Mouse (Mus musculus) regulatory T cell (primary cell): Measurements from ENCODE around the gene Gramd4.

Experiments
- in situ Hi-C: fragments of 300-600 bp; cut with MboI, MseI; formaldehyde crosslinking; loops from one replicate; pipeline ENCODE4 v1.15.1; 2025; ENCODE audit warnings: high pct_unique_total_duplicates

Gramd4 gene

DNA sequence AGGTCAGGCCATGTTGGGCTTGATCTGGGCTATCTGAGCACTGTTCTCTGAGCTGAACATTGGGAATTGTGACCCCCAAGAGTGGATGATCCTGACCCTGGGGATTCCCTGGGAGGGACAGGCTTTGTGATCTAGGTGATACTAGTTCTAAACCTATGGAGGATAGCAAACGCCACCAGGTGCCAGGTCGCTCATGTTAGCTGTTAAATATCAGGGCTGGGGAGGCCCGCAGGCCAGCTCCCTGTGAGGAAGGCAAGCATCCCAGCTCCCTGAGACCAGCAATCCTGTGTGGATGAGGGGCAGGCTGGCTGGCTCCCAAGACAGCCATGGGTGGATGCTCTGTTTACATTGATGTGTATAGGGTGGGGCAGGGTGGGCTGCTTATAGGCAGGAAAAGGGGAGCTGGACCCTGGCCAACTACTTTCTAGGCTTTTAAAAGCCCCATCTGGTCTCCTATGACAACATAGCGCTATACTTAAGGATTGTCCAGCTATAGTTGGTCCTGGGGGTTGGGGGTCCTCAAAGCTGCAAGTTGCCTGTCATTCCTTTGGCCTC, 10.5 kb downstream of the Gramd4 start:
- in situ Hi-C loops = loop anchor here (25.0 kb wide), 1 partner anchor 731 kb away; the partner anchor contains the start of gene Atxn10

DNA sequence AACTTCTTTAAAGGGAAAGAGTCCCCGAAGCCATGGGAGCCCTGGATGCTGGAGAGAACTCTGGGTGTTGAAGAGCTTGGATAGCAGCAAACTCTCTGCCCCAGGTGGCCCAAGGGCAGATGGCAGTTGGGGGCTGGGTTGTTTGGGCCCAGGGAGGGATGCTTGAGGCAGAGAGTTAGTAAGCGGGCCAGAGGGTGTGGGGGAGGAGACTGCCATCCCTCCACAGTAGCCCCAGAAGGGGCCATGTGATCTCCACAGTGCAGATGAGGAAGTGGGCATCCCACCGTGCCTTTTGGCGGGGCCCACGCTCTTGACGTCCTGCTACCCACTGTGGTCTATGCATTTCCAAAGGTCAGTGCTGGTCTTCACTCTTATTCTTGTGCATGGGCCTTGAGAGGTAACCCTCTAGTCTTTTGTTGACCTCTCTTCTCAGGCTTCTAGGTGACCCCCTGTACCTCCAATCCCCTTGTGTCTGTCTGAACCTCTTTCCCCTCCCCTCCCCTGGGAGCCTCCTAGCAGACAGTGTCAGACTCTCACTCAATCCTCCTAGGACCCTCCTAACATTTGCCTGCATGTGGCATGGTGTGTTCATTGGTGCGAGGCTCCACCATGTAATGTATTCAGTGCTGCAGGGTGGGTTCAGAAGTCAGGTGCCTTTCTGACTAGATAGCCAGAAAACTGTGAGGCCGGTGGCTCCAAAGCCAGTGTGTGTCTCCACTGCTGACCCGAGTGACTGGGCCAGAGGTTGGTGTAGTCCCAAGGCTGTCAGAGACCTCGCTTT, 11.7 kb downstream of the Gramd4 start:
- in situ Hi-C loops = loop anchor here (25.0 kb wide), 1 partner anchor 732 kb away; the partner anchor contains the start of gene Atxn10

DNA sequence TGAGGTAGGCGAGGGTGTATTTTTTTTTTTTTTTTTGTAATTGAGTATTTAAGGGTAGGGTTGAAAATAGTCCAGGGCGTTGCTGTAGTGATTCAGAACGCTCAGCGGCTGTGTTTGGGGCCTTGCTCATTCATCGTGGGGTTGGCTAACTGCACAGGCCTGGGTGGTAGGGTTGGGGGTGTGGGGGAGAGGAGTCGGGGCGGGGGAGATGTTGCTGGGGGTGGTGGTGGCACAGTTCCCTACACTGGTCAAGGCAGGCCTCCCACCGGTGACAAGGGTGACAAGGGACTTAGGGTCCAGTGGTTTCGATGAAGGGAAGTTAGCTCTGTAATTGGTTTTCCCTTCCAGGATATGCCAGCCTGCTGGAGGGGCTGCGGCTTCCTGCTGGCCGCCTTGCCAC, 12.9 kb downstream of the Gramd4 start:
- in situ Hi-C loops = loop anchor here (25.0 kb wide), 1 partner anchor 733 kb away; the partner anchor contains the start of gene Atxn10

DNA sequence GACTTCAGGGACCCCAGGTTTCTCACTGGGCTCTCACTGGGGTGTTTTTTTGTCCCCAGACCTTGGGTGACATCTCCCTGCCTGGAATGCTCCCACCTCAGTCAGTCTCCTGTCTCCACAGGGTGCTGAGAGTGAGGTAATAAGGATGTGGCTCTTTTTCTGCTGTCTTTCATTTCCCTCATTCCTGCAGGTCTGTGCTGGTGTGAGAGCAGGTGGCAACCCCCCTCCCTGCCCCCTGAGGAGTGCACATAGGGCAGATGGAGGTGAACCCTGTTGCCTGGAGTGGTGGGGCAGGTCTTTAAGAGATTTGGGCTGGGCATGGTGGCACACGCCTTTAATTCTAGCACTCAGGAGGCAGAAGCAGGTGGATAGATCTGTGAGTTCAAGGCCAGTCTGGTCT, 13.7 kb downstream of the Gramd4 start:
- in situ Hi-C loops = loop anchor here (25.0 kb wide), 1 partner anchor 734 kb away; the partner anchor contains the start of gene Atxn10

DNA sequence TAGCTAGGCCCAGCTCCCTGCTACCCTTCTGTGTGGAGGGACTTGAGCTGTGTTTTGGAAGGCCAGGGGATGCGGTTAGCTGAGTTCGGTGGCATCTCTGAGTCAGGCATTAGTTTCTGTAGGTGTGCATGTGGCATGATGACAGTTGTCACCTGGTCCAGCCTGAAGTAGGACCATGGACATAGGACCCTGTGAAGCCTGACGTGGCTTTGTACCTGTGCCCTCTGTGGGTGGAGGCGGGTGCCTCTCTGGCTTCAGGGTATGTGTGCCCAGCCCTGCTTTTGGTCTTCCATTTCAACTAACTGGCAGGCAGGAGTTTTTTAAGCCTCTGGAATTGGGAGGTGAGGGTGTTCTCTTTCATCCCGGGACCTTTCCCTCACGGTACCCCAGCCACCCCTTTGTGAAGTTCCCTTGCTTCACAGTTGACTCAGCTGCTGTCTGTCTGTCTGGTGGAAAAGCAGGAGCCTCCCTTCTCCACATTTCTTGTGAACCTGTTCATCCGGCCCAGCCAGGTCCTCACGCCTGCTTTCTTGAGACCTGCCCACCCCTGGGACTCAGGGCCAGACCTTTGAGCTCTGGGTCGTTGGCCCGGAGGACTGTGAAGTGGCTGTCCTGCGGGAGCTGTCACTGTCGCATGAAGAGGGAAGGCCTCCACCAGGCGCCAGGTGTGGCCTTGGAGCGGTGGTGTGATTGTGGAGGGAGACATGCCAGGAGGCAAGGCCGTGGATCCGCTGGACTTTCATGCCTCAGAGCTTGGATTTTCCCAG, 16.9 kb downstream of the Gramd4 start:
- in situ Hi-C loops = loop anchor here (25.0 kb wide), 1 partner anchor 737 kb away; the partner anchor contains the start of gene Atxn10

DNA sequence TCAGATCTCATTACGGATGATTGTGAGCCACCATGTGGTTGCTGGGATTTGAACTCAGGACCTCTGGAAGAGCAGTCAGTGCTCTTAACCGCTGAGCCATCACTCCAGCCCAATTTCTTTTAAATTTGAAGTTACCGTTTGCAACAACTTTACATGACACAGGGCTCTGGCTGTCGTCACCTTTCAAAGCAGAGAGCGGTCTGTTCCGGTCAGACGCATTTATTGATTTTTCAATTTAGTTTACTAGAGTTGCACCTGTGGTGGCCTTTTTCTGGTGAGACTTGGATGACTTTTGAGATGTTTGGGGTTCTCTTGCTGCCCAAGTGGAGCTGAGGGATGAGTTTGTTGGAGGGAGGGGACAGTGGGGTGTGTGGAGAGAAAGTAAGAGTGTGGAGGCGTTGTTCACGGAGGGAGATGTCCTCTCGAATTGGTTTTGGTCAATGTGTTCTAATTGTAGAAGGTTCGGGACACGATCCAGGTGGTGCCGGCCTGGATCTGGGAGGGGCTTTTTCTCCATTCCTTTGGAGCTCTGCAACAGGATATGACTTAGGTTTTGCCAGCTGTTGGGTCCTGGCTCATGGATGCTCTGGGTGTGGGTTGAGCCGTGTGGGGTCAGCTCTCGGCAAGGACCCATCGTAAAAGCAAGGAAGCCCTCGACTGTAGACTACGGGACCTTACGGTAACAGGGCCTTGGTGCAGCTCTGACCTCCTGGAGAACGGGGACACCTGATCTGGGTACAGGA, 18.0 kb downstream of the Gramd4 start:
- in situ Hi-C loops = no loop called here

DNA sequence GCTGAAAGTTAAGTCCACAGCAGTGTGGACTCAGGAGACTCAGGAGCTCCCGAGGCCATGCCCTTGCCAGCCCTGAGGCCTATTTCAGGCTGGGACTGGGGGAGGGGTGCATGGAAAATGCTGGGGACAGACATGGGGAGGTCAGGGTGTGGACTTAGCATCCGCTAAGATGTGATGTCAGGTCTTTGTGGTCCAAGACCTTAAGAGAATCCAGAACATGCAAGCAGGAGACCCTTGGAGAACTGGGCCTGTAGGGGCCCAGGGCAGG, 18.5 kb downstream of the Gramd4 start:
- in situ Hi-C loops = no loop called here

DNA sequence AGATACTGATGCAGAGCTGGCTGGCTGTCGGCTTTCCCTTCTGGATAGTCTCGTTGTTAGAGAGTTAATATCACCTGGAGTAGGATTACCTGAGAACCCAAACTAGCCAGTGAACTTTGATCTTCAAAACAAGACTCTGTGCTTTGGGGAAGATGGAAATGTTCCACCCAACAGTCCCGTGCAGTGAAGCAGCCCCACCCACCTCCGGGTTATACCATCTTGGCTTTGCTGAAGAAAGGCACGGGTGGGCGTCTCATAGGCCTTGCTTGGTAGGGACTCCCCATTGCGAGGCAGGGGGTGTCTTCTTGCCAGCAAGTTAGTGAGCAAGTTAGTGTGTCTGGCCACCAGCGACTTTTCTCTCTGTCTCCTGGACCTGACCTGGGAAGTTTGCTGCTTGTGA, 18.9 kb downstream of the Gramd4 start:
- in situ Hi-C loops = no loop called here

DNA sequence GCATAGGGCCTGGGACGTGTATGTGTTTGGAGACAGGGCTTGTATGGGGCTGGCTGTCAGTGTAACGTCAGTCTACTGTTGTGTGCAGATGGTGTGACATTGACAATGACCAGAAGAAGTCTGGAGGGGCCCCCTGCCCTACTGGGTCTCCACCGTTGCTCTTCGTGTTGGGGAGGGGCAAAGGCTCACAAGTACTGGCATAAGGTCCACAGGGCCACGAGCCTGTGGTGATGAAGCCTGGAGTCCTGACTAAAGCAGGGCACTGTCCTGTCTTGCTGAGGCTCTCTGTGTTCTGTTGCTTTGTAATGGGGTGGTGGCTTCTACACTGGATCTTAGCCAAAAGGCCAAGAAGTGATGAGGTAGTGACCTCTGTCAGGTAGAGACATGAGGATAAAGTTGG, 20.4 kb downstream of the Gramd4 start:
- in situ Hi-C loops = no loop called here

DNA sequence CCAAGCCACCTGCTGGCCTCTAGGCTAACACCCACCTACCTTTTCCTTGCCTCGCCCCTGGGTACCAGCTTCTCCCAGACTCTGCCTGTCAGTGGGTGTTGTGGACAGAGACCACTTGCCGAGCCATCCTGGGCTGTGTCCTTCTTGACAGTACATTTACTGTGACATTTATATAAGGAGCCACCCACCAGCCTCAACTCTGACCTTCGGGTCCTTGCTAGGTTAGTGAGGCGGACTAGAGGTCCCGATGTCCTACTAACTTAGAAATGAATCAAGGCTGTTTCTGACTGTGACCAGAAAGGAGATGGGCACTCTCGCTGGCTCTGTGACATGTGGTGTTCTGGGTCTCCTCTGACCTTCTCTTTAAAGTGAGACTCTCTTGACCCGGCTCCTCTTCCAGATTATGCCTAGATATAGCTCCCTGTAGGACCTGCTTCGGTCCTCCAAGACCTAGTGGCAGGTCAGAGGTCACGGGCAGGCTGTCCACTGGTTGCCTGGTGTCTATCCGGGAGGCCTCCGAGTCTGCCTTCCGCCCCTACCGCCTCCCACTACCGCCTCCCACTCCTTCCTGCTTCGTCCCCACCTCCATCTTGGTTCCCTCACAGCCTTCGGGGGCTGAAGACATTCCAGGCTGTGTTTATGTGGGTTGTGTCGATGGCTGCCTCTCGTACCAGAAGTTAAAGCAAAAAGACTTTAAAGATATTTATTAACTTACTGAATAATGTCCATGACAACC, 21.2 kb downstream of the Gramd4 start:
- in situ Hi-C loops = no loop called here

DNA sequence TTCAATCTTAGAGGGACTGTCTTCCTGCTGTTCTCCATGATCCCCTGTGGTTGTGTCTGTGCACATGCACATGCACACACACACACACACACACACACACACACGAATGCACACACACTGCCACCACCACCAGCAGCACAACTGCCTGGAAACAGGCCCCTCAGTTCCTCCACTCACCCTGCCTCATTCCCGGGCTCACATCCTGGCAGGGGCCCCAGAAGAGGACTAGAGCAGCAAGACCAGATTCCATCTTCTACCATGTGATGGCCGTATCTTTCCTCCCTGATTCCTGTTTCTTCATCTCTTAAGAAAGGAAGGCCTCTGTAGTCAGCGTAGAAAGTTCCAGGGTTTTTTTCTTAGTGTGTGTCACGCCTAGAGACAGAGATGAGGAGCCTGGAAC, 22.0 kb downstream of the Gramd4 start:
- in situ Hi-C loops = no loop called here

DNA sequence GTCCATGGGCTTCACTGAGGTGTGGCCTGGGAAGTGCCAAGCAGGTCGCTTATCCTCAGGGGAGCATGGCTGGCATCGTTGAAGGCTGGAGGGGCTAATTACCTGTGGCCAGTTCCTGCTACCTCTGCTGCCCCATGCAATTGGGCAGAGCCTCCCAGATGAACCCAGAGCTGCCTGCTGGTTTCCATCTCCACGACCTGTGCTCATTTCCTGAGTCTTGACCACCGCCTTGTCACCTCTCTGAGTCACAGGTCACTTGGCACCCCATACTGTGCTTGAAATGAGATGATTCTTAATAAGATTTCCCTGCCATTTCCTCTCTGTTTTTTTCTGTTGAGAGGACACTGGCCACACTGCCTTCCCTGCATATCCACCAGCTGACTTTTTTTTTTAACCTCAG, 22.4 kb downstream of the Gramd4 start:
- in situ Hi-C loops = no loop called here

DNA sequence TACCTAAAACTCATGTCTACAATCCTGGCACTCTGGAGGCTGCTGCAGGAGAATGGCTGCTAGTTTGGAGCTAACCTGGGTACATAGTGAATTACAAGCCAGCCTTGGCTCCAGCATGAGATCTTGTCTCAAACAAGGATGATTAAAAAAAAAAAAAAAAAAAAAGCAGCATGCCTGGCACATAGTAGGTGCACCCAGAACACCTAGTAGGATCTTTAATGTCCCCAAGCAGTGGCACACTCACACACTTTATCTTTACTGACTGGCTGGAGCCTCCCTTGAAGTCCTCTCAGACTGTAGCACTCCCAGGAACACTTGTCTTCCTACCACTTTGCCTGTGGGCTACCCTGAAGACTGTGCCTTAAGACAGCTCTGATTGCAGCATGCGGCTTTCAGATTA, 22.9 kb downstream of the Gramd4 start:
- in situ Hi-C loops = no loop called here

DNA sequence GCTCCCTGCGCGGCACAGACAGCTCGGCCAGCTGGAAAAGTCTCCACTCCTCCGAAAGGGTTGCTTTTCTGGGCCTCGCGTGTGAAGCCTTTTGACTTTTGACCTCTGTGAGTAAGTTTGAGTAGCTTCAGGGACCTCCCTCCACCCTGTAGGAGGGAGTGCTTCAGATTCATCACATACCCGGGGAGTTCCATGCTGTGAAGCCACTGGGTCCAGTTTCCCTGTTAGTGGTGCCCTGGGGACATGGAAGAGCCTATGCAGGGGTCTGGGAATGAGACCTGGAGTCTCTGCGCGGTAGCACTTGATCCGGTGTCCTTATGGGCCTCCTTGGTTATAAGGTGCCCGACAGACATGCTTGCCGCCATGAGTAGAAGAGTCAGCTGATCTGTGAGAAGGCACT, 24.2 kb downstream of the Gramd4 start:
- in situ Hi-C loops = no loop called here

DNA sequence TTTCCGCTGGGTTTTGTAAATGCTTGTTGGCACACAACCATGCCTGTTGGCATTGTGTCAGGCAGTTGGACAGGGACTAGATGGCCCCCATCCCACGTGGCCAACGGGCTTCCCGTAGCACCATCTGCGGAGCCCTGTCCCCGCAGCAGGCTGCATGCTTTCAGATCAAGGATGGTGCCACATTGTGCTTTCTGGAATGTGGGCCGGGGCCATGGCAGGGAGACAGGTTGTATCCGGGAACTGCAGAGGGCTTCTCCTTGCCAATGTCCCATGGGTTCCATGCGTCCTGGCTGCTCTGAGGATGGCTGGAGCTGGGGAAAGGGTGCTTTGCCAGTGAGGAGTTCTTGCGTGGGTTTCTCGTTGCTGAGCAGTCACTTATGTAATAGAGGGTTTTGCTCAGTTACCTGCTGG, 25.1 kb downstream of the Gramd4 start:
- in situ Hi-C loops = no loop called here

DNA sequence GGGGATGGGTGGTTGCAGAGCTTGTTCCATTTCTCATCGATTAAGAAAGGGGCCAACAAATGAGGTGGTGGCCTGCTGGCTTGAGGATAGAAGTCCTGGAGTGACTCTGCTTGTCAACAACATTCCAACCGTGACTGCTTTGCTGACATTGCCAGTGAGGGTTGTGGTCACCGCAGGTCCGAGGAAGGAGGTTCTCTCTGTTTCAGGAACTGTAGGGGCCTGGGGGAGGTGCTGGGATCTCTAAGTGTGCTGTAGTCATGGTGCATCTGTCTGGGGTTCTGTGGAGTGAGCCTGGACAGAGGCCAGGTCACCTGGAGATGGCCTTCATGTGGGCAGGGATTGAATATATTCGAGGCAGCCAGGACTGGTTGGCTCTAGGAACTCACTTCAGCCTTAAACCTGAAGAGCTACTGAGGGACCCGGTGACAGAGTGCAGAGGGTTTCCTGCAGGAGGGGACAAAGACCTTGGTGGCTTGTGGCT, 25.8 kb downstream of the Gramd4 start:
- in situ Hi-C loops = no loop called here

DNA sequence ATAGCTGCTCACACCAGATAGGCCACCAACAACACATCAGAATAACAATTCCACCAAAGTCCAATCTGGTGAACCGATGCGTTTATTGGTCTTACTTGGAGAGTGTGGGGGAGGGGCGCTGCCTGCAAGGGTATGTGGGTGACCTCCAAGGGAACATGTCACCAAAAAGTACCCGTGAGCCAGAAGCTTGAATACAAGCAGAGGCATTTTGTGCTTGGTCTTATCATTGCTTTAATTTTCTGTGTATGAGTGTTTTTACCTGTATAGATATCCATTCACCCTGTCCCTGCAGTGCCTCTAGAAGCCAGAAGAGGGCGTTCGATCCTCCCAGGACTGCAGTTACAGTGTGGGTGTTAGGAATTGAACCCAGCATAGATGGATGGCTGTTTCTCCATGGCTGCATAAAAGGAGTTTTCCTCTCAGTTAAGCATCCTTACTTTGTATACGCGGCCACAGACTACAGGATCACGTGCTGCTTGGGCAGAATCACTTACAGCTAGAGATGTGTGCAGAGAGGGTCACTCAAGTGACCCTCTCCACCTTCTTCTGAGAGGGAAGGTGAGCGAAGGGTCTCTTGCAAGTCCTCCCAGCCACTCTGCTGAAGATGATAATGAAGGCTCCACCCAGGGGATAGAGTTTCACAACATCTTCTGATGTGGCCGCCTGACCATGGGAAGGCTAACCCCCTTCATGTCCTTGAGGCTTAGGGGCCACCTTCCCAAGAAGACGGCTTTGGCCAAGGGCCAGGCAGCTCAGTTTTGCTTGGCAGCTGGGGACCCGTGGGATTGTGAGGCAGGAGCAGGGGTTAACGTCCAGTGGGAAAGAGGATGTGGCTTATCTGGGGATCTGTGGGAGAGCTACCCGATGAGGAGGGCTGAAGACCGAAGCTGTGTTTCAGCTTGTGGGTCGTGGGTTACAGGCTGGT, 28.1 kb downstream of the Gramd4 start:
- in situ Hi-C loops = loop anchor here (5.0 kb wide), 1 partner anchor 37 kb away; no protein-coding TSS in a partner anchor

DNA sequence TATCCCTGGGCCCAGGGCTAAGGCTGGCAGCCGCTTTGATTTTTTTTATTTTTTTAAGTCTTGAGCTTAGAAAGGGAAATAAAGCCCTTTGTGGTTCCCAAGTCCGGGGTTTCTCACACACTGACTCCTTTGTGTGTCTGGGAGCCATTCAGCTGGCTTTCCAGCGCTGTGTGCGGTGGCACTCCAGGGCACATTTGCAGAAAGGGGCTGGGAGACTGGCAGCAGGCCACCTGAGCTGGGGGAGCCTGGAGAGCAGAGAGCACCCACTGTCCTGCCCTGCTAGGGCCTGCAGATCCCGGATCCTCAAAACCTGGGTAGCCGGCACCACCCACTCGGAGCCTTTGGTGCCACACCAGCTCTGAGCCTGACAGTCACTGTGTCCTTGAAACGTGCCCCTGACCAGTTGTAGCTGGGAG, 28.8 kb downstream of the Gramd4 start:
- in situ Hi-C loops = loop anchor here (5.0 kb wide), 1 partner anchor 36 kb away; no protein-coding TSS in a partner anchor

DNA sequence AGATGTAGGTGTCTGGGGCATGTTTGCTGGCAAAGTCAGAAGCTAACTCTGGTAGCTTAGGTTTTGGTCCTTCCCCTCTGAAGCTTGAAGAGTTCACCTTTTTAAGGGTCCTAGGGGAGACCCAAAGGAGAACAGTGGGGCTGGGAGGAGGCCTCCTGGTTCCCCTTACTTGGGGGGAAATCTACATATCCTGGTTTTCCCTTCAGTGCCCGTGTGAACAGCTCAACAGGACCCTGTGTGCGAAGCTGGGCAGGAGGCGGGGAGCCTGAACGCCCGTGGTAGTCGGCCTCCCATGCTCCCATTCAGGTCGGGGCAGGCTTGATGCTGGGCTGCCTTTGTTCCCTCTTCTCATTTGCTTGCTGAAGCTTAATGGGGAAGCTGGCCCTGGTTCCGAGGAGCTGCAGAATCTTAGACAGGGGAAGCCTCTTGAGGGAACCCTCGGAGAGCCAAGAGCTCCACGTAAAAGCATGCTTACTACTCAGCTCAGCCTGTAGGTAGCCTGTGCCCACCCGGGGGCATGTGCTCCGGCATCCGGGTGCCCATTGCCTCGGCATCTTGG, 30.2 kb downstream of the Gramd4 start:
- in situ Hi-C loops = loop anchor here (5.0 kb wide), 1 partner anchor 35 kb away; no protein-coding TSS in a partner anchor
